Mouse (Mus musculus): Measurements from ENCODE around the gene Gpr84. TPM values are rescaled to one million over a fixed set of nuclear protein-coding genes. Genes with fewer than 3 reads are reported as not detected.

Gene Gpr84
- total RNA-seq (2021): not detected
- long read RNA-seq, experiment 1: 0 reads
- long read RNA-seq, experiment 2: 0 reads

DNA sequence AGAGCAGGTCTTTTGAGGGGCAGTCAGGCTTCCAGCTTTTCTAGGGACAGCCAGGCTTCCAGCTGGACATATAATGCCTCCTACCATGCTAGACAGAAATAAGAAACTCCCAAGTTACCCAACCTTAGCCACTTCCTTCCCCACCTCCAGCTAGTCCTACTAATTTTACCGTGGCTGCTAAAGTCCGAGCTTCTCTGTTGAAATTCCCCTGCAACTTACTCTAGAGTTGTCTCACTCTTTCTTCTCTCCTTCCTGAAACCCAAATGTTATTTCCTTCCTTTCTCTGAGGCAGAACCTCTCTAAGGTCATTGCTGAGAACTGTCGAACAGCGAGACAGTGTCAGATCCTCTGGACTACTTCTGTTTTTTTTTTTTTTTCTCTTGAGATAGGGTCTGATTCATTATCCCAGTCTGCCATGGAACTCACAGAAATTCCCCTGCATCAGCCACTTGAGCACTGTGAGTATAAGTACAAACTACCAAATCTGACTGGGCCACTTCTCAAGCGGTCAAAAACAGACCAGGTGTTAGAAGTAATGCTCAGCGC is at the start of gene Gpr84:
Gpr84 (minus strand) TSS at position 248 of the 546 bp plus-strand sequence.
- TF ChIP-seq CTCF (IDR thresholded peaks at IDR 0.05): no peak
- intact Hi-C loops (cut with DNase I): loop anchor here (10.0 kb wide), 1 partner anchor 556 kb away; no protein-coding TSS in a partner anchor
- no peak within 1 kb of the TSS for H3K4me3 ChIP-seq
- H3K27ac ChIP-seq: no peak within 1 kb of the TSS
- DNase-seq: no peak

DNA sequence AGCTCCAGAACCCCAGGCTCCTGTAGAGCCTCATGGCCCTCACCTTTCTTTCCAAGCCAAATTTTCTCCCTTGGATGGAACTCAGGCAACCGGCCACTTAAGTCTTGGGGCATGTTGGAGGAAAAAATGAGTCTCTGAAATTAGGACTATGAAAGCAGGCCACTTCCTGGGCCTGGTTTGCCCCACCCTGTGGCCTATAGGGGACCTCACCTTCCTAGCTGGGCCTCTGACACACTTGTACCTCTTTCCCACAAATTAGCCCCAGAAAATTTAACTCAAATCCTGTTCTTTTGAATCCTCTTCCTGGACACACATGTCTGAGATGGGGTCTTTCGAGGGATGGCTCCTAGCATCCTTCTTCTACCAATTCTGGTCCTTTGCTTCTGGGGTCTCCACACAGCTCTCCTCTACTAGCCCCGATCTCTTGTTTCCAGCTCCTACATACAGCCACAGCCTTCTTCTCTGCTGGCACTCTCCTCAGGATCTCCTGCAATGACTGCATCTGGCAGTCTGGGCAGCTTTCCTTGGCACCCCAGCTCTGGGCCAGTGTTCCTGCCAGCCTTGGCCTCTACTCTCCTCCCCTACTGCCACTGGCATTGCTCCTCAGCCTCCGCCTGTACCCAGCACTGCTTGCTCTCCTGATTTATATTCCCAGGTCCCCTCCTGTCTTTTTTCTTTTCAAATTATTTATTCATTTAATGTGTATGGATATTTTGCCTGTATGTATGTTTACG is 49.6 kb upstream of the Gpr84 start:
- Histone ChIP-seq H3K4me3 (peak overlapping the region; percentile 50), H3K27ac (peak overlapping the region; percentile 86)
- intact Hi-C loops (cut with DNase I): no loop called here
- DNase-seq: peak; percentile 90
- TF ChIP-seq CTCF (IDR thresholded peaks at IDR 0.05): no peak

DNA sequence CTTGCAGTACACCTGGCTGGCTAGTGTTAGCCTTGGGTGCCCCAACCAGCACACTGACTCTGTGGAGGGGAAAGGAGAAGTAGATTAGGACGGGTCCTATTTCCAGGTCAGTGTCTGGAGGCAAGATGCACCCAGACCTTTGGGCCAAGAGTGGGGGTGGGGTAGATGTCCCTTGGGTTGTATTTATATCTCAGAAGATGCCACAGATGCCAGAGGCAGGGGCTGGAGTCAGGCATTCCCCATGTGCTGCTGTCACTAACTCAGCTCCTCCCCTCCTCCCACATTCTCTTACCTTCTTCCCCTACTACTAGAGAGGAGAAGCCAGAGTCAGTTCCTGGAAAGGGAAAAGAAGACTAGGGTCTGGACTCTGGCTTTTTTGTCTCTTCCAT is 48.7 kb upstream of the Gpr84 start:
- DNase-seq: peak; percentile 80
- intact Hi-C loops (cut with DNase I): no loop called here
- H3K4me3 ChIP-seq: peak overlapping the region; percentile 27
- H3K27ac ChIP-seq: peak overlapping the region; percentile 86
- no peak for TF ChIP-seq CTCF (IDR thresholded peaks at IDR 0.05)

DNA sequence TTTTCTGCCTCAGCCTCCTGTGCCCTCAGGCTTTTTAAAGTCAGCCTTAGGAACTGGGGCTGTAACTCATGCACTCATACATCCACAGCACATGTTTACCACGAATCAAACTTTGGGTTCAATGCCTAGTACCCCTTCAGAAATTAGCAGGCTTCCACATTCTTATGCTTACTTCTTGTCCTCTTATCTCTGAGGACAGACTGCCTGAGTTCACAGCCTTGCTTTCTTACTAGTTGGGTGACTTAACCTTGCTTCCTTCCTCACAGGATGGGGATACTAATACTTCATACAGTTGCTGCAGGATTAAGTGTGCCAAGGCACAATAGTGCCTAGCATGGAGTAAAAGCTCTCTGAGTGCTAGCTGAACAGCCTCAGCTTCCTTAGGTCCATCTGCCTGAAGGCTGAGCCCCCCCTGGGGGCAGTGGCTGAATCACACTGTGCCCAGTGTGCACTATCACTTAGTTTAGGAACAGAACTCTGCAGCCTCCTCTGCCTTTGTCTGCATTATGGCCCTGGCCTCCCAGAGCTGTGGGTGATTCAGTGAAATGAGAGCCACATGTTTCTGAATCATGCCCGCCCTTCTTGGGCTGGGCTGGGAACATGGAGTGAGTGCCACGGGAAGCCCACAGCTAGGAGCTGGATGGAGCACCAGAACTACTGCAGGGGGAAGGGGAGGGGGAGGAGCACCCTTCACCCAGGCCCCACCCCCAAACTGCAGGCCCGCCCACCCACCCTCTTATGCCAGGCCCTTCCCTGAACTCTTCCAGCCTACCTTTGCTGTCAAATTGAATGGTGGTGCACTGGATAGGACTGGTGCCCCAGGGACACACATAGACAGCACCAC is 48.1 kb upstream of the Gpr84 start:
- intact Hi-C loops (cut with DNase I): no loop called here
- Histone ChIP-seq H3K4me3 (peak overlapping the region; percentile 27), H3K27ac (peak overlapping the region; percentile 86)
- TF ChIP-seq CTCF (IDR thresholded peaks at IDR 0.05): no peak
- peak; percentile 66 for DNase-seq

DNA sequence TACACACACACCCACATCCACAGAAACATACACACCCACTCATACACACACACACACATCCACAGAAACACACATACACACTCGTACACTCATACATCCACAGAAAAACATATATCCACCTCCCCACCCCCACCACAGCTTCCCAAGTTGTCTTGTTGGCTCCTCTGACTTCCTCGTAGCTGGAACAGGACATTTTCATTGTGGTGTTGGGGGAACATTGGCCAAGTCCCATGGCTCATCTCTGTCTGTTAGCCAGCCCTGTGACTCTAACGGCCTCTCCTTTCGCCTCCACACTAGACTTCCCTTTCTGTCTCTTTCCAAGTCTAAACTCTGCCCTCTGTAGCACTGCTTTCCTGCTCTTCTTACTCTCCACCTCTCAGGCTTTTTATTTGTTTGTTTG is 47.4 kb upstream of the Gpr84 start:
- peak overlapping the region; percentile 27 for H3K4me3 ChIP-seq
- no peak for TF ChIP-seq CTCF (IDR thresholded peaks at IDR 0.05)
- intact Hi-C loops (cut with DNase I): no loop called here
- peak overlapping the region; percentile 86 for H3K27ac ChIP-seq
- DNase-seq: no peak

DNA sequence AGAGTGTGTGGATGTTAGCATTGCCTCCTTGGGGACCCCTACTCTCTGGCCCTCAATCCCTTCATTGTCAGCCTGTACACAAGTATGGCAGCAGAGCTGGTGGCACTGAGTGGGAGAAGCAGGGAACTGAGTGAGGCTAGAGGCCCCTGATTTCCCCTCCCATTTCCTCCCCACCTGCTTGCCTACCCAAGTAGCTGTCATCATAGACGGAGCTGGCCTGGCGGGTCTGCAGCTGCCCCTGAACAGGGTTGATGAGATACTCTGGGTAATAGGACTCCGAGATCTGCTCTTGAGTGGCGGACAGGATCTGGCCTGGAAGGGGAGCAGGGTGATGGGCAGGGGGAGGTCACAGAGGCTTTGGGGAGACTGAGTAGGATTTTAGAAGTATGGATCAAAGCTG is 45.7 kb upstream of the Gpr84 start:
- Histone ChIP-seq H3K27ac (no peak overlapping the region), H3K4me3 (no peak overlapping the region)
- DNase-seq: no peak
- no peak for TF ChIP-seq CTCF (IDR thresholded peaks at IDR 0.05)
- intact Hi-C loops (cut with DNase I): no loop called here

DNA sequence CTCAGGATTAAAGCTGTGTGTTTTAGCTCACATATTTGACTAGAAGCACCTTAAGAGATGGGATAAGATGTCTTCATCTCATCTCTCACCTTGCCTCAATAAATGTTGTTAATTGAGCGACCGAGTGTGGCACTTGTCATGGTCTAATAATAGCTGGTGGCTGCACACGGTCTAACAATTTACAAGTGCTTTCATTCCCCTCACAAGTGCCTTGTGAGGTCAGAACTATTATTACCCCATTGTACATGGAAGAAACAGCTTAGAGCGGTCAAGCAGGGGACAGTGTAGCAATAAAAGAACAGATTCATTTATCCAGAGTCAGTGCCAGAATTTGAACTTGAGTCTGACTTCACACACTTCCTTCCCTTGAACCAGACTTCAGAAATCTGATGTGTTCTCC is 45.0 kb upstream of the Gpr84 start:
- DNase-seq: no peak
- intact Hi-C loops (cut with DNase I): no loop called here
- peak overlapping the region; percentile 32; the same call in 1 of the 2 replicates for H3K27ac ChIP-seq

DNA sequence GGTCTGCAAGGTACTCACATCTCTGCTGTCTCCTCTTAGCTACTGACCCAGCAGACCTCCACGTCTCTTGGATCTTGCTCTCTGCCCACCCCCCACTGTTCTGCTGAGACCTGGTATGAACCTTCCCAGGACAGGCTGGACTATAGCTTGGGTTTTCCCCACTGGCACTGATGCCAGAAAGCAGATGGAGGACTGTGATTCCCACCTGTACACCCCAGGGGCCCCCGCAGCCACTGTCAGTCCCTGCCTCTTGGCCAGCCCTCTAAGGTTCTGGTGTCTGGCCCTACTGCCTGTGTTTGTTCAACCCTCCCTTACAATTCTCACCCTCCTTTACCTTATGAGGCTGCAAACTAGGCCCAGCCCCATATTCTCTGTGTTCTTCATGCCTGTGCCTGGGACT is 44.3 kb upstream of the Gpr84 start:
- Histone ChIP-seq H3K4me3 (no peak overlapping the region), H3K27ac (no peak overlapping the region)
- TF ChIP-seq CTCF (IDR thresholded peaks at IDR 0.05): no peak
- intact Hi-C loops (cut with DNase I): no loop called here
- no peak for DNase-seq

More for the DNA sequence above, 45.0 kb upstream of the Gpr84 start:
- TF ChIP-seq CTCF (IDR thresholded peaks at IDR 0.05): no peak
- no peak overlapping the region for H3K4me3 ChIP-seq

DNA sequence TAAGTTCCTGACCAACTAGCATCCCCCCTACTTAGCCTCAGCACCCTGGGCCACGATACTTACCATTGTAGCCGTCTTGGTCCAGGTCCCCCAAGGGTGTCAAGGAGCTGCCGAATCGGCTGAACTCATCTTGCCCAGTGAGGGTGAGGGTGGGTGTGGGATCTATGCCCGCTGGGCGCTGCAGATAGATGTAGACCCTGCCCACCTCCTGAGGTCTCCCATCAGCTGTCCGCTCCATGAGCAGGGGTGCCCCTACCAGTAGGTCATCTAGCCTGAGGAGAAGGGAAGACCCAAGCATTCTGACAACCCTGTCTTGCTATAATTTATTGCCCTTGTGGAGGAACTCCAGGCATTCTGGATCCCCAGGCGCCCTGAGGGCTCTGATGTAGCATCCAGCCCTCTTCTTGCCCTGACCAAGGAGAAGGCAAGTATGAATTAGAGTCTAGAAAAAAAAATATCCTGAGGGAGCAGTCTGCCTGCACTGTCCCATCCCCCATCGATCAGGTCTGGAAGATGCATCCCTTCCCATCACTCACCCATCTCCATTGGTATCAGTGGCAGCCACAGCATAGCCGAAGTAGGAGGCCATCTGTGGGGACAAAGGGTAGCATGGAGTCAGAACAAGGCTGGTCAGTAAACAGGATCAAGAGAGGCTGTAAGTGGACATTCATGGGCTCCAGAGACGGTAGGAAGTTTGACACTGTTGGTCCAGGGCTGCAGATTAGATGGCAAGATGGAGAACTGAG is 43.3 kb upstream of the Gpr84 start:
- Histone ChIP-seq H3K4me3 (no peak overlapping the region), H3K27ac (no peak overlapping the region)
- no peak for DNase-seq
- intact Hi-C loops (cut with DNase I): no loop called here
- no peak for TF ChIP-seq CTCF (IDR thresholded peaks at IDR 0.05)

DNA sequence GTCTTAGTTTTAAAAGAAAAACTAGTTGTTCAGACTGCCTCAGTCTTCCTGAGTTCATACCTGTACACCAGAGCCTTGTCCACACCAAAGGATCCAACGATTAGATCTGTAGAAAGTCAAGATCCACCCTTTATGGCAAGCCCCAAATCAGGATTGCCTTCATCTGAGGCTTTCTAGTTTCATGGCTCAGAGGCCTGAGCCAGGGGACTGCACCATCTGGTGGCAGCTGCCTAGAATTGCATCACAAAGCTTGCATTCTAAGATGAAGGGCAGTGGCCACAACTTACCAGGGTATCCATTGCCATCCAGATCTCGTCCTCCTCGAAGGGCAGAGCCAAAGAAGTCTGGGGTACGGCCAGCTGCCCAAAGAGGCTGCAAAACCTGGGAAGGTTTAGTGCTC is 42.4 kb upstream of the Gpr84 start:
- Histone ChIP-seq H3K4me3 (no peak overlapping the region), H3K27ac (no peak overlapping the region)
- peak; percentile 70 for DNase-seq
- TF ChIP-seq CTCF (IDR thresholded peaks at IDR 0.05): peak; percentile 94; the same call in 1 of the 2 replicates
- intact Hi-C loops (cut with DNase I): no loop called here

DNA sequence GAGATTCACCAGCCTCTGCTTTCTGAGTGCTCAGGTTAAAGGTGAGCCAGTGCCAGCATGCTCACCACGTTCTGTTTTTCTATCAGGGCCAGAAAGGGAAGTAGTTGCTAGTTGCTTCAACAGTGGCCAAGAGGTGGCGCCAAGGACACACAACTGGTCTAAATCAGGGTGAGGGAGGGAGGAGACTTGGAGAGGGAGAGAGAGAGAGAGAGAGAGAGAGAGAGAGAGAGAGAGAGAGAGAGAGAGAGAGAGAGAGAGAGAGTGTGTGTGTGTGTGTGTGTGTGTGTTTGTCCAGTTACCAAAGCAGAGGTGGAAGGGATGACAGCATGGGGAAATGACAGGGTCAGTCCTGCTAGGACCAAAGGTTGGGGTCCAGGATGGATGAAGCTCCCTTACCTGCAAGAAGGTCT is 36.9 kb upstream of the Gpr84 start:
- intact Hi-C loops (cut with DNase I): loop anchor here (1.0 kb wide), 1 partner anchor 41 kb away; no protein-coding TSS in a partner anchor
- H3K4me3 ChIP-seq: no peak overlapping the region
- H3K27ac ChIP-seq: no peak overlapping the region
- TF ChIP-seq CTCF (IDR thresholded peaks at IDR 0.05): peak; percentile 63
- peak; percentile 83 for DNase-seq

DNA sequence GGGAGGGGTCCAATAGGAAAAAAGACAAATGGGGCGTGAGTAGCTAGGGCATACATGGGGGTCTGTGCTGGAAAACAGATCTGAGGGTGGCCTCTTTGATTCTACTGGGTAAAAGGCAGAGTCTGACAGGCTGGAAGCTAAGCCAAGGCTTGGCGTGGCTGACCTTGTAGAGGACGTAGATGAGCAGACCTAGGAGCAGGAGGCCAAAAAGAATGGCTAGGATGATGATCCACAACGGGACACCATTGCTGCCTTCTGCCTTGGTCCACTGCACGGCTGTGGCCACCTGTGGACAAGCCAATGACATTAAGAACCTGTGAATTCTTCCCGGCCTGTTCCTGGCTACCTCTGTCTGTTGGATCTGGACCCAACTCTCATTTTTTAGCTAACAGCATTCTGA is 35.4 kb upstream of the Gpr84 start:
- Histone ChIP-seq H3K4me3 (no peak overlapping the region), H3K27ac (no peak overlapping the region)
- DNase-seq: no peak
- no peak for TF ChIP-seq CTCF (IDR thresholded peaks at IDR 0.05)
- intact Hi-C loops (cut with DNase I): no loop called here

Measured in gastrocnemius, adult 2 months (tissue).